In genomic region chr11:40850652-40851092, GRCm38 (mm10) we compare ENCODE assay signal across 10 mouse cellular contexts.
DNase-seq lines count a peak whose midpoint lies in the region; ATAC-seq and TF ChIP-seq lines count a peak whose summit lies in the region.
"Had no signal": no experiment of that assay in that cellular context is flagged by ENCODE, and none has a peak within 500 bp of the region (broad histone marks: within the 10 kb centered on the region; RNA-seq: fewer than 3 reads in every experiment).

No protein-coding gene starts in this region.

- peak overlapping the region; percentile 61 for H3K27ac ChIP-seq in heart, embryonic 13.5 days (replicated peaks)
- H3K27ac ChIP-seq in lung, embryonic 14.5 days (ENCODE audit: low read depth) = no peak overlapping the region
- H3K27ac ChIP-seq in limb, embryonic 10.5 days = no peak overlapping the region
- no peak overlapping the region for H3K27ac ChIP-seq in midbrain, embryonic 13.5 days

- H3K9me3 ChIP-seq in heart, embryonic 13.5 days = no peaks in the 10 kb centered on the region
- no peaks in the 10 kb centered on the region for H3K9me3 ChIP-seq in lung, embryonic 14.5 days (ENCODE audit: low read depth, low read length)
- H3K9me3 ChIP-seq in limb, embryonic 10.5 days (replicated peaks) = no peaks in the 10 kb centered on the region
- no peaks in the 10 kb centered on the region for H3K9me3 ChIP-seq in midbrain, embryonic 13.5 days

- H3K36me3 ChIP-seq in heart, embryonic 13.5 days = no peaks in the 10 kb centered on the region
- no peaks in the 10 kb centered on the region for H3K36me3 ChIP-seq in lung, embryonic 14.5 days (ENCODE audit: insufficient read depth)
- no peaks in the 10 kb centered on the region for H3K36me3 ChIP-seq in limb, embryonic 10.5 days
- H3K36me3 ChIP-seq in midbrain, embryonic 13.5 days = no peaks in the 10 kb centered on the region

- no peak overlapping the region for H3K9ac ChIP-seq in heart, embryonic 13.5 days
- H3K9ac ChIP-seq in lung, embryonic 14.5 days = no peak overlapping the region
- no peak overlapping the region for H3K9ac ChIP-seq in midbrain, embryonic 13.5 days (replicated peaks)

- H3K4me2 ChIP-seq in heart, embryonic 13.5 days = peak overlapping the region; percentile 44
- H3K4me2 ChIP-seq in lung, embryonic 14.5 days = no peak overlapping the region
- no peak overlapping the region for H3K4me2 ChIP-seq in midbrain, embryonic 13.5 days (replicated peaks)

- no peaks in the 10 kb centered on the region for H3K27me3 ChIP-seq in heart, embryonic 13.5 days (replicated peaks)
- no peaks in the 10 kb centered on the region for H3K27me3 ChIP-seq in lung, embryonic 14.5 days (ENCODE audit: insufficient read depth, low read length)
- H3K27me3 ChIP-seq in limb, embryonic 10.5 days (ENCODE audit: low read depth, poor library complexity, severe bottlenecking) = no peaks in the 10 kb centered on the region
- H3K27me3 ChIP-seq in midbrain, embryonic 13.5 days = no peaks in the 10 kb centered on the region

- peak; percentile 2 to 8 for DNase-seq in cerebellum, postnatal 14 days
- DNase-seq in cerebellum, adult 9-11 months = no peak
- peak; percentile 35 for DNase-seq in adipocyte (ENCODE audit: low spot score)
- peak; percentile 71 for DNase-seq in lung, embryonic 14.5 days
- no peak for DNase-seq in limb, embryonic 10.5 days (ENCODE audit: low spot score)
- DNase-seq in layer of hippocampus, adult 8-10 months (ENCODE audit: low spot score in 2 of 2) = no peak
- DNase-seq: left cerebral cortex, postnatal 4 days; midbrain, embryonic 14.5 days had no signal

- TF ChIP-seq CTCF in lung, embryonic 14.5 days (IDR thresholded peaks at IDR 0.05; ENCODE audit: low read depth) = no peak

- peaks cover 16% of the 10 kb centered on the region for H3K4me1 ChIP-seq in heart, embryonic 13.5 days
- no peaks in the 10 kb centered on the region for H3K4me1 ChIP-seq in lung, embryonic 14.5 days (ENCODE audit: insufficient read depth)
- H3K4me1 ChIP-seq in limb, embryonic 10.5 days = no peaks in the 10 kb centered on the region
- no peaks in the 10 kb centered on the region for H3K4me1 ChIP-seq in midbrain, embryonic 13.5 days (replicated peaks)

- H3K4me3 ChIP-seq in heart, embryonic 13.5 days = no peak overlapping the region
- no peak overlapping the region for H3K4me3 ChIP-seq in lung, embryonic 14.5 days (ENCODE audit: low read depth, low read length)
- no peak overlapping the region for H3K4me3 ChIP-seq in limb, embryonic 10.5 days
- no peak overlapping the region for H3K4me3 ChIP-seq in midbrain, embryonic 13.5 days (replicated peaks)

- no peak for ATAC-seq in heart, embryonic 13.5 days (ENCODE audit: extremely low read depth, insufficient number of reproducible peaks, low FRiP score, low TSS enrichment)
- peak; percentile 96 for ATAC-seq in lung, embryonic 14.5 days (ENCODE audit: insufficient read depth)
- no peak for ATAC-seq in midbrain, embryonic 13.5 days

- 3% methylated on average over 4 of the region's 4 CpGs for whole genome bisulfite sequencing in heart, embryonic 13.5 days
- 9% methylated on average over 4 of the region's 4 CpGs for WGBS in lung, embryonic 14.5 days
- WGBS in limb, embryonic 10.5 days = 37% methylated on average over 4 of the region's 4 CpGs
- WGBS in midbrain, embryonic 13.5 days = 63% methylated on average over 4 of the region's 4 CpGs

Comparison
In these comparisons a context has a peak if more than half of its experiments do, and no peak if none do; other contexts are left out.
1. DNase-seq: peak in cerebellum, postnatal 14 days (2 of 2), adipocyte (single experiment) and lung, embryonic 14.5 days (single experiment); none in cerebellum, adult 9-11 months (single experiment), limb, embryonic 10.5 days (single experiment) and layer of hippocampus, adult 8-10 months (0 of 2).